Mouse (Mus musculus) G1E (cell line): ENCODE data around the gene Olfr830.
"Not testable (repeated sequence)": the region's sequence is repeated elsewhere in the genome, so short reads cannot be mapped to it uniquely, and the experiment has no call there.

ENCODE experiments used
- CTCF ChIP-seq: IDR thresholded peaks from 2 replicates; pipeline ENCODE4 v1.5.1; 2012; ENCODE audit warnings: low read depth, low read length, inconsistent platforms, mixed read lengths
- GATA1 ChIP-seq: IDR thresholded peaks from 2 replicates; pipeline ENCODE4 v1.6.1; 2012; ENCODE audit warnings: borderline replicate concordance, low read length, inconsistent platforms, mixed read lengths
- POLR2AphosphoS5 ChIP-seq: IDR thresholded peaks from 2 replicates; pipeline ENCODE4 v1.6.1; 2012; ENCODE audit warnings: low read depth, low read length, inconsistent platforms; ENCODE audit not compliant: insufficient replicate concordance

- TF ChIP-seq GATA1, CTCF, POLR2AphosphoS5: not testable (repeated sequence)
Measured at GRCm38 (mm10) chr9:18927921-18928320, 53.4 kb downstream of the Olfr830 start.
